Mouse (Mus musculus): ENCODE measurements around the gene Bcas2. TPM values are rescaled to one million over a fixed set of nuclear protein-coding genes. Genes with fewer than 3 reads are reported as not detected.

Gene Bcas2
- polyA plus RNA-seq, 1 experiment from 2014 or later: 144 TPM

- no peaks in the 10 kb centered on the region for H3K27me3 ChIP-seq (ENCODE audit: insufficient read depth, low read length)
- DNase-seq (ENCODE audit: low spot score) (no peak), ATAC-seq (replicated peaks; ENCODE audit: low FRiP score, low read depth) (no peak)
- no peak overlapping the region for H3K4me2 ChIP-seq (ENCODE audit: low read length)
- H3K36me3 ChIP-seq (ENCODE audit: insufficient read depth, low read length): no peaks in the 10 kb centered on the region; the same call in 1 of the 2 replicates
- WGBS: 76% methylated on average over 10 of the region's 10 CpGs
- H3K9me3 ChIP-seq (replicated peaks; ENCODE audit: low read length): no peaks in the 10 kb centered on the region
- TF ChIP-seq CTCF (IDR thresholded peaks at IDR 0.05; ENCODE audit: low read depth): no peak
- H3K4me3 ChIP-seq (replicated peaks; ENCODE audit: low read depth, low read length): no peak overlapping the region
- no peak overlapping the region for H3K9ac ChIP-seq (ENCODE audit: low read depth, low read length)
- peaks cover 3% of the 10 kb centered on the region; the same call in 1 of the 2 replicates for H3K4me1 ChIP-seq (replicated peaks; ENCODE audit: insufficient read depth, low read length)
- no peak overlapping the region for H3K27ac ChIP-seq
These were observed 22.5 kb upstream of the Bcas2 start for GRCm38 (mm10) chr3:103148941-103149340.

GRCm38 (mm10) chr3:103153761-103154160 is 17.7 kb upstream of the Bcas2 start:
- no peak for ATAC-seq (replicated peaks; ENCODE audit: low FRiP score, low read depth)
- H3K9me3 ChIP-seq (replicated peaks; ENCODE audit: low read length): no peaks in the 10 kb centered on the region
- H3K4me1 ChIP-seq (replicated peaks; ENCODE audit: insufficient read depth, low read length): no peaks in the 10 kb centered on the region
- no peak overlapping the region for H3K4me3 ChIP-seq (replicated peaks; ENCODE audit: low read depth, low read length)
- no peak overlapping the region for H3K27ac ChIP-seq
- H3K27me3 ChIP-seq (ENCODE audit: insufficient read depth, low read length): no peaks in the 10 kb centered on the region
- H3K36me3 ChIP-seq (ENCODE audit: insufficient read depth, low read length): no peaks in the 10 kb centered on the region; the same call in 1 of the 2 replicates
- no peak for DNase-seq (ENCODE audit: low spot score)
- H3K9ac ChIP-seq (ENCODE audit: low read depth, low read length): no peak overlapping the region
- peak; percentile 67 for TF ChIP-seq CTCF (IDR thresholded peaks at IDR 0.05; ENCODE audit: low read depth)
- no peak overlapping the region for H3K4me2 ChIP-seq (ENCODE audit: low read length)

GRCm38 (mm10) chr3:103159232-103159900 is 12.1 kb upstream of the Bcas2 start:
- Histone ChIP-seq H3K36me3 (ENCODE audit: insufficient read depth, low read length) (no peaks in the 10 kb centered on the region), H3K9me3 (replicated peaks; ENCODE audit: low read length) (no peaks in the 10 kb centered on the region), H3K4me2 (ENCODE audit: low read length) (no peak overlapping the region), H3K27ac (no peak overlapping the region), H3K27me3 (ENCODE audit: insufficient read depth, low read length) (no peaks in the 10 kb centered on the region), H3K4me3 (replicated peaks; ENCODE audit: low read depth, low read length) (no peak overlapping the region), H3K4me1 (replicated peaks; ENCODE audit: insufficient read depth, low read length) (no peaks in the 10 kb centered on the region), H3K9ac (ENCODE audit: low read depth, low read length) (no peak overlapping the region)
- ATAC-seq (replicated peaks; ENCODE audit: low FRiP score, low read depth) (no peak), DNase-seq (ENCODE audit: low spot score) (no peak)
- WGBS: 57% methylated on average over 3 of the region's 3 CpGs
- no peak for TF ChIP-seq CTCF (IDR thresholded peaks at IDR 0.05; ENCODE audit: low read depth)

GRCm38 (mm10) chr3:103169771-103170170 is 1.7 kb upstream of the Bcas2 start:
- 18% methylated on average over 4 of the region's 4 CpGs for WGBS
- peak; percentile 88 for DNase-seq (ENCODE audit: low spot score)
- peak; percentile 83 for TF ChIP-seq CTCF (IDR thresholded peaks at IDR 0.05; ENCODE audit: low read depth)
- Histone ChIP-seq H3K27ac (no peak overlapping the region), H3K4me1 (replicated peaks; ENCODE audit: insufficient read depth, low read length) (no peaks in the 10 kb centered on the region; the same call in 1 of the 2 replicates), H3K36me3 (ENCODE audit: insufficient read depth, low read length) (peaks cover 6% of the 10 kb centered on the region; the same call in 1 of the 2 replicates), H3K9me3 (replicated peaks; ENCODE audit: low read length) (no peaks in the 10 kb centered on the region), H3K27me3 (ENCODE audit: insufficient read depth, low read length) (no peaks in the 10 kb centered on the region), H3K9ac (ENCODE audit: low read depth, low read length) (no peak overlapping the region), H3K4me2 (ENCODE audit: low read length) (no peak overlapping the region), H3K4me3 (replicated peaks; ENCODE audit: low read depth, low read length) (no peak overlapping the region)
- ATAC-seq (replicated peaks; ENCODE audit: low FRiP score, low read depth): no peak

GRCm38 (mm10) chr3:103172615-103173014 is 1.2 kb downstream of the Bcas2 start:
- Histone ChIP-seq H3K36me3 (ENCODE audit: insufficient read depth, low read length) (peaks cover 20% of the 10 kb centered on the region), H3K4me1 (replicated peaks; ENCODE audit: insufficient read depth, low read length) (no peaks in the 10 kb centered on the region; the same call in 1 of the 2 replicates), H3K27ac (no peak overlapping the region), H3K9me3 (replicated peaks; ENCODE audit: low read length) (no peaks in the 10 kb centered on the region), H3K4me3 (replicated peaks; ENCODE audit: low read depth, low read length) (peak overlapping the region; percentile 80), H3K9ac (ENCODE audit: low read depth, low read length) (peak overlapping the region; percentile 81; the same call in 1 of the 2 replicates), H3K27me3 (ENCODE audit: insufficient read depth, low read length) (no peaks in the 10 kb centered on the region), H3K4me2 (ENCODE audit: low read length) (peak overlapping the region; percentile 64)
- ATAC-seq (replicated peaks; ENCODE audit: low FRiP score, low read depth) (no peak), DNase-seq (ENCODE audit: low spot score) (no peak)
- TF ChIP-seq CTCF (IDR thresholded peaks at IDR 0.05; ENCODE audit: low read depth): no peak
- WGBS: 27% methylated on average over 5 of the region's 5 CpGs

- no peak for TF ChIP-seq CTCF (IDR thresholded peaks at IDR 0.05; ENCODE audit: low read depth)
- Histone ChIP-seq H3K36me3 (ENCODE audit: insufficient read depth, low read length) (peaks cover 27% of the 10 kb centered on the region), H3K27ac (no peak overlapping the region)
These were observed 5.3 kb downstream of the Bcas2 start for GRCm38 (mm10) chr3:103176740-103177139.

More at GRCm38 (mm10) chr3:103176740-103177139, 5.3 kb downstream of the Bcas2 start:
- H3K4me1 ChIP-seq (replicated peaks; ENCODE audit: insufficient read depth, low read length): no peaks in the 10 kb centered on the region; the same call in 1 of the 2 replicates
- H3K9ac ChIP-seq (ENCODE audit: low read depth, low read length): no peak overlapping the region
- H3K27me3 ChIP-seq (ENCODE audit: insufficient read depth, low read length): no peaks in the 10 kb centered on the region
- no peaks in the 10 kb centered on the region for H3K9me3 ChIP-seq (replicated peaks; ENCODE audit: low read length)
- no peak overlapping the region for H3K4me2 ChIP-seq (ENCODE audit: low read length)
- DNase-seq (ENCODE audit: low spot score): no peak
- WGBS: 92% methylated on average over 4 of the region's 4 CpGs
- no peak overlapping the region for H3K4me3 ChIP-seq (replicated peaks; ENCODE audit: low read depth, low read length)
- ATAC-seq (replicated peaks; ENCODE audit: low FRiP score, low read depth): no peak
